19 mouse cellular contexts compared by ENCODE assay signal in the genomic region with DNA sequence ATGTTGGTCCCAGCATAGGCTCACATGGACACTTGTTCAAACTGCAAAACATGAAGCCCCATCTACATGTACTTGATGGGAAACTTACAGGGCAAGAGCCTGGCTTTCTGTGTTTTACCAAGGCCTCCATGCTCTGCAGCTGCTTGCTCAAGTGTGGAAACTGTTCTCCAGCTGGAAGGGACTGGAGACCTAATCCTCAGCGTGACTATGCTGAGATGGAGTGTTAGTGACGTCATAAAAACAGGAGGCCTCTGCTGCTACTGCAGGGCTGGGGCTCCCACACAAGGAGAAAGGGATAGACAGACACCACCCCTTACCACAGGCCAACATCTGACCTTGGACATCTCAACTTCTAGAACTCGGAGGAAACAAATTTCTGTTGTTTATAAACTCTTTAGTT. TPM values are rescaled to one million over a fixed set of nuclear protein-coding genes. Genes with fewer than 3 reads are reported as not detected.
A peak's percentile ranks its signal among the peaks of the same experiment; 100 is the strongest.
DNase-seq lines count a peak whose midpoint lies in the region; TF ChIP-seq lines count a peak whose summit lies in the region.
"Had no signal": no experiment of that assay in that cellular context is flagged by ENCODE, and none has a peak within 500 bp of the region (broad histone marks: within the 10 kb centered on the region; RNA-seq: fewer than 3 reads in every experiment).

No protein-coding gene starts in this region.

- no peak for DNase-seq in layer of hippocampus, adult 2 months (ENCODE audit: low spot score in 2 of 2)
- DNase-seq in layer of hippocampus, adult 9-10 months (ENCODE audit: low spot score): no peak
- DNase-seq in retina, postnatal 1 day: peak; percentile 18
- no peak for DNase-seq in retina, embryonic 14.5 days (ENCODE audit: low spot score)
- DNase-seq in R1 (ENCODE audit: low read depth, low spot score): peak; percentile 23
- no peak for DNase-seq in layer of hippocampus, adult 11-12 months (ENCODE audit: low spot score)
- no peak for DNase-seq in left cerebral cortex, postnatal 10 days (ENCODE audit: extremely low spot score in 1 of 2, low spot score in 2 of 2)
- DNase-seq: cerebellum, adult 2 months; cerebellum, postnatal 25 days; gastrocnemius, postnatal 14 days; heart, postnatal 14 days; liver, postnatal 0 days; right cerebral cortex, postnatal 14 days had no signal

- H3K27ac ChIP-seq in layer of hippocampus, adult 2 months: peak overlapping the region; percentile 37
- H3K27ac ChIP-seq: embryonic facial prominence, embryonic 13.5 days; heart, embryonic 13.5 days; hindbrain, postnatal 0 days; limb, embryonic 12.5 days; midbrain, embryonic 12.5 days; stomach, postnatal 0 days had no signal

- no peak for TF ChIP-seq CTCF in layer of hippocampus, adult 2 months (conservative IDR thresholded peaks at IDR 0.05)

- intact Hi-C loops in left cerebral cortex, postnatal 10 days (cut with DNase I): no loop called here

- H3K4me3 ChIP-seq in layer of hippocampus, adult 2 months: no peak overlapping the region
- H3K4me3 ChIP-seq: embryonic facial prominence, embryonic 13.5 days; heart, embryonic 13.5 days; limb, embryonic 12.5 days; midbrain, embryonic 12.5 days had no signal

RNA-seq across cellular contexts. Expression of gene Btbd9, which starts 5.3 kb away (rescaled TPM):
- total RNA-seq in layer of hippocampus, adult 2 months (2021): 100 to 1,000 TPM; 168 to 187 TPM
- total RNA-seq in left cerebral cortex, postnatal 10 days (2021): 10 to 100 TPM; 88.7 to 93.1 TPM

RNA-seq across cellular contexts. Expression of gene Dnah8, which starts 53.2 kb away (rescaled TPM):
- 1 to 10 TPM; 2.4 to 3.5 TPM for total RNA-seq in layer of hippocampus, adult 2 months (2021)
- total RNA-seq in left cerebral cortex, postnatal 10 days (2021): 1 to 10 TPM; 1.4 to 4.6 TPM

RNA-seq across cellular contexts. Expression of gene Glo1, which starts 55.7 kb away (rescaled TPM):
- 100 to 1,000 TPM; 194 to 199 TPM for total RNA-seq in layer of hippocampus, adult 2 months (2021)
- total RNA-seq in left cerebral cortex, postnatal 10 days (2021): 100 to 1,000 TPM; 125 to 130 TPM

Comparison
In these comparisons a context has a peak if more than half of its experiments do, and no peak if none do; other contexts are left out.
1. DNase-seq: peak in retina, postnatal 1 day (single experiment) and R1 (single experiment); none in layer of hippocampus, adult 2 months (0 of 2), layer of hippocampus, adult 9-10 months (single experiment), retina, embryonic 14.5 days (single experiment), layer of hippocampus, adult 11-12 months (single experiment) and left cerebral cortex, postnatal 10 days (0 of 2).